Mouse (Mus musculus): ENCODE measurements around the gene Olfr733.

Olfr733 gene

DNA sequence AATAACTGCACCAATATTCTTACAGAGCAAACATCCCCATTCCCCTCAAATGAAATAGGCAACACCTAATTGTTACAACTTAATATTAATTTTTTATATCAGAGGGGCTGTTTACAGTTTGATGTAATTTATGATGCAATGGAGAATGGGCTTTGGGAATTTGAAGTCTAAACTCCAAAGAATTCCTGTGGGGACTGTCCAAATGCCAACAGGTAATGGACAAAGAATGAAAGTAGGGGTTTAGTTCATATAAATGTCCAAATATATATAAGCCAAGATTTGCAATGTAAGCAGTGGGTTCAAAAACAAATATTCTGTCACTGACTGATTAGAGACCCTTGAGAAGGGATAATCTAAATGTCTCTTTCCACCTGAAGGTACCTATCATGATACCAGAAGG is at the start of gene Olfr733:
Gene Olfr733 (minus strand): TSS at position 101 of the 400 bp plus-strand sequence.
- no peak for DNase-seq (ENCODE audit: low spot score in 2 of 2)

DNA sequence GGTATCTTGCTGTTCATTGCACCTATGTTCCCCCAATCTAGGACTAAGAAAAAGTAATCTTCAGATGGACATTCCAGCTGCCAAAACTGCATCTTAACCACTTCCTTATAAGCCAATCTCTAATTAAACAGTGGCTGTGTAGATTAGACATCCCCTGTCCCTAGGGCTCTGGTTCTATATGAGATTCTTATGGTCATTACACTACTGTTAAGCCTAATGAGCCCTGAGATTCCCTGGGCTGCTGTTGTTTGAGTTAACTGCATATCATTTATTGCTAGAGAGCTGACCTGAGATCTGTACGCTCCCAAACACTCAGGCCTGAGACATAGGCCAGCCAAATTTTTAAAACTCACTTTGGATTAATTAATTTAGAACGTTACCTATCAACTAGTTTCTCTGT is 47.5 kb upstream of the Olfr733 start, which contains the start of gene Olfr735:
Gene Olfr735 (minus strand): TSS at position 77 of the 400 bp plus-strand sequence.
- DNase-seq (ENCODE audit: low spot score in 2 of 2), result no peak

DNA sequence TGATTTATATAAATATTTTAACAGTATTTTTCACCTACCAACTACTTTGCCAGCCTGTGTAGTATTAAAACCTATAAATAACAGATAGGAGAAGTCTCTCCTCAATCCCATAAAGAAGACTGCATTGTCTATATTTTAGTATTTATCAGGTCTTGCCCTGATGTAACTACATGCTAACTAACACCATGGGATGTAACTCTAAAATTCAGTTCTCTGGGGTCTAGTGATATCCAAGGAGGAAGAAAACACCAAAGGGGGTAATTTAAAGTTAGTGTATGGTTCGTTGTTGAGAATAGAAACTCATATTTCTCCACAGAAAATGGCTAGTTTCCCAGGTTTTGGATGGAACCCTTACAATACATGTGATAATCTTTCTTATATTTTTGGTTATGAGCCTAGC is 25.3 kb upstream of the Olfr733 start, which contains the start of gene Olfr734:
Gene Olfr734 (minus strand): TSS at position 101 of the 400 bp plus-strand sequence.
- DNase-seq (ENCODE audit: low spot score in 2 of 2), result no peak

DNA sequence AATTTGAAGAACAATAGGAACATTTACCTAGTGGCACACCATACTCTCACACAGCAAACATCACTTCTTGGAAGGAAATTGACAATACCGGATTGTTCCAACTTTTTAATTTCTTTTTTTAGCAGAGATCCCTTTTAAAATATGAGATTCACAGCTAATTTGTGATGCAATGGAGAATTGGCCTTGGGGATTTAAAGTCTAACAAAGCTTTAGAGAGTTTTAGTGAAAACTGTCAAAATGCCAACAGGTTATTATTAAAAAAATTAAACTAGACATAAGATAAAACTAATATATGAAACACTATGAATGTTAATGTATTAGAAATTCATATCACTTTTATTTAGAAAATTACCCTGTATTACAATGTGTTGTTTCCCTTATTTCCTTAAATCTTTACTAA is 17.2 kb downstream of the Olfr733 start, which contains the start of gene Olfr732:
Gene Olfr732 (minus strand): TSS at position 101 of the 400 bp plus-strand sequence.
- no peak for DNase-seq (ENCODE audit: low spot score in 2 of 2)

All from frontal cortex, postnatal 25 days (tissue).